Mouse (Mus musculus) Patski (cell line): ENCODE results near the gene Ifitm1. TPM values are rescaled to one million over a fixed set of nuclear protein-coding genes. Genes with fewer than 3 reads are reported as not detected.
A peak's percentile ranks its signal among the peaks of the same experiment; 100 is the strongest.

ENCODE experiments used
- ATAC-seq: fragments of 100-300 bp; one replicate; pipeline ENCODE4 v1.8.0; 2021
- CTCF ChIA-PET: fragments of 350-600 bp; sonication (Branson Sonifier 250); formaldehyde crosslinking; loops from one replicate; lab custom pipeline; 2022; ENCODE audit warnings: inconsistent platforms; lab: Charles Lee
- POLR2A ChIA-PET: fragments of 350-600 bp; sonication (Branson Sonifier 250); formaldehyde crosslinking; loops from one replicate; lab custom pipeline; 2022; ENCODE audit warnings: antibody characterized with exemption, inconsistent platforms; lab: Charles Lee
- DNase-seq: peaks from one replicate; pipeline ENCODE4 v3.0.0-alpha.2; 2011; ENCODE audit warnings: low read depth, low spot score
- H3K27me3 ChIP-seq: fragments of 371-371 bp; one replicate; pipeline ENCODE4 v1.5.1; 2021
- CTCF ChIP-seq: fragments of 100-300 bp; IDR thresholded peaks from one replicate; pipeline ENCODE4 v1.5.1; 2021
- in situ Hi-C: fragments of 300-500 bp; cut with MboI; formaldehyde crosslinking; loops from 3 replicates; pipeline ENCODE4 v1.11.1; 2018; ENCODE audit warnings: low pct_unique_long_range_greater_than_20kb, mixed read lengths
- polyA plus RNA-seq: library from polyadenylated mRNA; unstranded; gene quantifications from one replicate; pipeline ENCODE4 v1.2.3, GENCODE M21; 2021

Gene Ifitm1
- 0.22 TPM for polyA plus RNA-seq

- DNase-seq (no peak), ATAC-seq (no peak)
- no peaks in the 10 kb centered on the region for H3K27me3 ChIP-seq
- POLR2A ChIA-PET, result no interaction called here
- no peak for TF ChIP-seq CTCF
- CTCF ChIA-PET, result interaction anchor here (1.1 kb wide), 2 partner anchors 7 to 41 kb away, joined by 3 to 5 read pairs; no protein-coding TSS in a partner anchor
- in situ Hi-C loops, result no loop called here
These were observed at the start of gene Ifitm1 for GRCm38 (mm10) chr7:140966921-140967320. Gene Ifitm1, plus strand, starts transcription at chr7:140967221.

GRCm38 (mm10) chr7:140919911-140920310 is 47.1 kb upstream of the Ifitm1 start:
- TF ChIP-seq CTCF, result no peak

GRCm38 (mm10) chr7:140920418-140921029 is 46.5 kb upstream of the Ifitm1 start, which contains the start of gene Nlrp6:
Gene Nlrp6, plus strand, starts transcription at chr7:140920902.
- no peak for DNase-seq
- TF ChIP-seq CTCF, result no peak
- ChIA-PET CTCF (no interaction called here), POLR2A (no interaction called here)
- in situ Hi-C loops, result no loop called here
- no peak for ATAC-seq
- H3K27me3 ChIP-seq, result peaks cover 46% of the 10 kb centered on the region

More at GRCm38 (mm10) chr7:140919911-140920310, 47.1 kb upstream of the Ifitm1 start:
- ChIA-PET POLR2A (no interaction called here), CTCF (no interaction called here)
- in situ Hi-C loops, result no loop called here
- DNase-seq, result no peak
- H3K27me3 ChIP-seq, result peaks cover 46% of the 10 kb centered on the region
- no peak for ATAC-seq

- CTCF ChIA-PET, result interaction anchor here (0.9 to 1.5 kb wide), 3 partner anchors 12 to 18 kb away, joined by 3 to 4 read pairs (median 3); no protein-coding TSS in a partner anchor
- H3K27me3 ChIP-seq, result peaks cover 46% of the 10 kb centered on the region
- no peak for TF ChIP-seq CTCF
- in situ Hi-C loops, result no loop called here
- ATAC-seq (no peak), DNase-seq (no peak)
- POLR2A ChIA-PET, result no interaction called here
These were observed 45.6 kb upstream of the Ifitm1 start for GRCm38 (mm10) chr7:140921225-140921975.

- in situ Hi-C loops, result no loop called here
- ATAC-seq (peak; percentile 18), DNase-seq (no peak)
- ChIA-PET POLR2A (no interaction called here), CTCF (interaction anchor here (0.9 to 1.5 kb wide), 4 partner anchors 10 to 19 kb away, joined by 3 to 4 read pairs (median 3); no protein-coding TSS in a partner anchor)
- no peak for TF ChIP-seq CTCF
- H3K27me3 ChIP-seq, result peaks cover 46% of the 10 kb centered on the region
These were observed 44.5 kb upstream of the Ifitm1 start for GRCm38 (mm10) chr7:140922398-140923069.

- ChIA-PET POLR2A (interaction anchor here (0.6 kb wide), 1 partner anchor 82 kb away, joined by 3 read pairs; no protein-coding TSS in a partner anchor), CTCF (interaction anchor here (1.0 kb wide), 1 partner anchor 10 kb away, joined by 3 read pairs; no protein-coding TSS in a partner anchor)
- DNase-seq (no peak), ATAC-seq (no peak)
- in situ Hi-C loops, result no loop called here
- peaks cover 42% of the 10 kb centered on the region for H3K27me3 ChIP-seq
- no peak for TF ChIP-seq CTCF
These were observed 43.8 kb upstream of the Ifitm1 start for GRCm38 (mm10) chr7:140923070-140923775.

- no peak for DNase-seq
- no peak for ATAC-seq
- CTCF ChIA-PET, result interaction anchor here (0.9 to 3.0 kb wide), 2 partner anchors 14 to 19 kb away, joined by 3 to 8 read pairs; partner anchors contain the start of gene Pgghg
- no peak for TF ChIP-seq CTCF
- in situ Hi-C loops, result no loop called here
- peaks cover 14% of the 10 kb centered on the region for H3K27me3 ChIP-seq
- POLR2A ChIA-PET, result no interaction called here
These were observed 39.8 kb upstream of the Ifitm1 start for GRCm38 (mm10) chr7:140927181-140927580.

- CTCF ChIA-PET, result interaction anchor here (1.6 to 3.0 kb wide), 3 partner anchors 16 to 35 kb away, joined by 4 to 10 read pairs (median 5); no protein-coding TSS in a partner anchor
These were observed 28.6 kb upstream of the Ifitm1 start for GRCm38 (mm10) chr7:140938436-140938835.

GRCm38 (mm10) chr7:140938896-140939295 is 28.1 kb upstream of the Ifitm1 start:
- ChIA-PET POLR2A (no interaction called here), CTCF (no interaction called here)
- DNase-seq, result no peak
- ATAC-seq, result no peak
- no peak for TF ChIP-seq CTCF
- peaks cover 16% of the 10 kb centered on the region for H3K27me3 ChIP-seq
- in situ Hi-C loops, result loop anchor here (10.0 kb wide), 1 partner anchor 1256 kb away; the partner anchor contains the start of gene Gm10153

More at GRCm38 (mm10) chr7:140938436-140938835, 28.6 kb upstream of the Ifitm1 start:
- no peak for DNase-seq
- in situ Hi-C loops, result loop anchor here (10.0 kb wide), 1 partner anchor 1256 kb away; the partner anchor contains the start of gene Gm10153
- ATAC-seq, result no peak
- TF ChIP-seq CTCF, result no peak
- H3K27me3 ChIP-seq, result peaks cover 19% of the 10 kb centered on the region
- POLR2A ChIA-PET, result no interaction called here
